Mouse (Mus musculus) neural tube, embryonic 14.5 days (tissue): ENCODE data around the gene Map4. TPM values are rescaled to one million over a fixed set of nuclear protein-coding genes. Genes with fewer than 3 reads are reported as not detected.
"Not testable (repeated sequence)": the region's sequence is repeated elsewhere in the genome, so short reads cannot be mapped to it uniquely, and the experiment has no call there.

Experiments
- ATAC-seq: fragments of 200-750 bp; cut with Nextera tagmentation; 2 replicates; pipeline ENCODE4 v1.8.0; 2017; ENCODE audit warnings: low read depth, mild to moderate bottlenecking, moderate TSS enrichment, moderate library complexity
- H3K27ac ChIP-seq: fragments of 300-500 bp; sonication (generic); 2 replicates; pipeline ENCODE4 v1.5.1; 2014; ENCODE audit warnings: low read depth, mild to moderate bottlenecking, control low read depth, low read length, moderate library complexity, mixed read lengths
- H3K27me3 ChIP-seq: fragments of 300-500 bp; sonication (generic); 2 replicates; pipeline ENCODE4 v1.6.1; 2014; ENCODE audit warnings: low read length; ENCODE audit not compliant: control insufficient read depth, insufficient read depth
- H3K36me3 ChIP-seq: fragments of 300-500 bp; sonication (generic); 2 replicates; pipeline ENCODE4 v1.6.1; 2014; ENCODE audit warnings: low read length, mixed read lengths; ENCODE audit not compliant: control insufficient read depth, insufficient read depth
- H3K4me1 ChIP-seq: fragments of 300-500 bp; sonication (generic); 2 replicates; pipeline ENCODE4 v1.6.1; 2014; ENCODE audit warnings: low read length; ENCODE audit not compliant: control insufficient read depth, insufficient read depth
- H3K4me2 ChIP-seq: fragments of 300-500 bp; sonication (generic); 2 replicates; pipeline ENCODE4 v1.6.1; 2014; ENCODE audit warnings: mild to moderate bottlenecking, low read depth, low read length, control low read depth
- H3K4me3 ChIP-seq: fragments of 300-500 bp; sonication (generic); 2 replicates; pipeline ENCODE4 v1.5.1; 2014; ENCODE audit warnings: low read depth, low read length, control low read depth, mixed read lengths
- H3K9ac ChIP-seq: fragments of 300-500 bp; sonication (generic); replicated peaks from 2 replicates; pipeline ENCODE4 v1.6.1; 2014; ENCODE audit warnings: low read depth, mild to moderate bottlenecking, control low read depth, low read length, mixed read lengths
- H3K9me3 ChIP-seq: fragments of 300-500 bp; sonication (generic); 2 replicates; pipeline ENCODE4 v1.6.1; 2016; ENCODE audit warnings: low read length; ENCODE audit not compliant: control insufficient read depth
- WGBS: fragments of 180-500 bp; shearing (Covaris S2); extraction: QIAGEN DNeasy Blood & Tissue Kit; methylation state at CpG from one replicate; pipeline ENCODE4 v1.1.7; 2014; 5-methylcytosine and 5-hydroxymethylcytosine counted together
- polyA plus RNA-seq: library from polyadenylated mRNA; unstranded; fragments of >200 nt; fragmentation: Nextera tagmentation; extraction: Ambion mirVana; gene quantifications from 2 replicates; pipeline ENCODE4 v1.2.1, GENCODE M21; 2014

Gene Map4
- polyA plus RNA-seq, 1 experiment from 2014 or later = 171 TPM

DNA sequence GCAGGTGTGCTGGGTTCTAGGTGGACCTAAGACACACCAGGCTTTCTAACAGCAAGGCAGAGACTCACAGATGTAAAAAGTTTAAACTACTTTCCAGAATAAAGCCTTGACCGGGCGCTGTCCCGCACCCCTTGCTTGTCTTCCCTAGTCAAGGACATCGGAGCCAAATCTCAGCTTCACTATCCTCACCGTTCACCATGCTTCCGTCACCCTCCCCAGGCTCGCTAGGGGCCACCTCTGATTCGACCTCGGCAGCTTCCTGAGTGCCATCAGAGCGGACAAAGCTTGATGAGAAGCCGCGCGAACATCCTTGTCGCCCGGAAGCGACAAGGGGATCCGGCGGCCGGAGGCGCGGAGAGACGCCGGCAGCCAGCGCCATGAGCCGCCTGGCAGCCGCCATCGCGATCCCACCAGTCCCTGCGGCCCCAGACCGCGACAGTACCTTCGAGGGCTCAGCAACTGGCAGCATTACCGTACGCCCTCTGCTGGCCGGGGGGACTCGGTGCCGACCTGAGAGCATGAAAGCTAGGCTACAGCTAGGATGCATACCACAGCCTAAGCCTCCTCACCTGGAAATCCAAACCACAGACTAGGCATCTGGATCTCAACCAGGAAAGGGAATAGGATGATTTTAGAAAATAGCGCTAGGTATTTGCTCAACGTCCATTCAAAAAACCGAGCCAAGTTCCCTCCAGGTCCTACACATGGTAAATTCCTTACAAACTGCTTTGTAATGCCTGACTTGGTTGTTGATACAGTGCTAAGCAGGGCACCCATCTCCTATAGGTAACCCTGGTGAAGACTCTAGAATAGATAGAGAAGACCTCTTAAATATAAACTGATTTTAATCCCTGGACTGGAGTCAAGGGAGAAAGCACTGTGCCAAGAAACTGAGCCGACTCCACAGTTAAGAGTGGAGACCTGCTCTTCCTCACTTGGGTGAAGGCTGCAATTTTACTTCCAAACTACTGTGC lies 169.7 kb downstream of the Map4 start:
- H3K4me3 ChIP-seq = peak overlapping the region; percentile 88
- 3% methylated on average over 41 of the region's 41 CpGs for WGBS
- H3K27me3 ChIP-seq = no peaks in the 10 kb centered on the region
- peak overlapping the region; percentile 83 for H3K4me2 ChIP-seq
- peak overlapping the region; percentile 70 for H3K9ac ChIP-seq
- H3K4me1 ChIP-seq = 0 out of 2 replicates have a peak, but pooled peaks cover 4% of the 10 kb centered on the region
- no peaks in the 10 kb centered on the region for H3K9me3 ChIP-seq
- H3K27ac ChIP-seq = 0 out of 2 replicates have a peak overlapping the region, but pooled peaks have one; percentile 16
- ATAC-seq = peak; percentile 97
- H3K36me3 ChIP-seq = peaks cover 57% of the 10 kb centered on the region

DNA sequence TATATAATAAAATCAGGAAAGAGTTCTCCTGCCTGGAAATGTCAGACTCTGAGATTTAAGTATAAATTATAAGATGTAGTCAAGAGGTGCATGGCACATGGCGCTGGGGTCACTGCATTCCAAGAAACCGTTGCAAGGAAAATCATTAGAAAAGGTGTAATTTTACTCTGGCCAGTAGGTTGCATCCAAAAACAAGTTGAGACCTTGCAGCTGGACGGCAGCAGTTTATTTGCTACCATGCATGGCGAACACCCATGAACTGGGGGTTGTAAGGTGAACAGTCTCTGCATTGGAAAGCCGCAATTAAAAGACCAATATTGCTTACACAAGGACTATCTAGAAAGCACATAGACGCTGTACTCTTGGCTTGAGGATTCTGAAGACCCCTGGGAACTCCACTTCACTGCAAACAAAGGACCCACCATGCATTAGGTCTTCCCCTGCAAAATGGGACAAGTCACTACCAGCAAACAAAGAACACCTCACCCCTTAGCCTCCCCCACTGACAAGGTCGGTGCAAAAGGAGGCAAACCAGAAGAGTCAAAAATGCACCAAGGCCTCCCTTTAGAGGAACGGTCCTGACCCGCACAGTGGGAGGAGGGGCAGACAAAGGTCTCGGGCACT lies 185.2 kb downstream of the Map4 start:
- no peaks in the 10 kb centered on the region for H3K9me3 ChIP-seq
- H3K9ac ChIP-seq = peak overlapping the region; percentile 96
- peak overlapping the region; percentile 71 for H3K4me2 ChIP-seq
- no peaks in the 10 kb centered on the region for H3K27me3 ChIP-seq
- peaks cover 21% of the 10 kb centered on the region for H3K36me3 ChIP-seq
- peak overlapping the region; percentile 93 for H3K27ac ChIP-seq
- H3K4me3 ChIP-seq = peak overlapping the region; percentile 88
- H3K4me1 ChIP-seq = peaks cover 16% of the 10 kb centered on the region; the same call in 1 of the 2 replicates
- no peak for ATAC-seq
- 8% methylated on average over 10 of the region's 10 CpGs for WGBS

- no peaks in the 10 kb centered on the region for H3K9me3 ChIP-seq
- peak; percentile 97 for ATAC-seq
These were observed 185.9 kb downstream of the Map4 start, which contains the start of gene Smarcc1 for GRCm38 (mm10) chr9:110116977-110117778. Gene Smarcc1, plus strand, starts transcription at chr9:110117708.

GRCm38 (mm10) chr9:110117779-110118139 lies 186.5 kb downstream of the Map4 start, which contains the start of gene Dhx30:
Gene Dhx30, minus strand, starts transcription at chr9:110117830.
- Histone ChIP-seq H3K9ac (peak within 1 kb of the TSS; percentile 96), H3K4me3 (peak within 1 kb of the TSS; percentile 88), H3K4me1 (peaks cover 16% of the 10 kb centered on the region; the same call in 1 of the 2 replicates), H3K27ac (peak within 1 kb of the TSS; percentile 93), H3K27me3 (no peaks in the 10 kb centered on the region), H3K4me2 (peak within 1 kb of the TSS; percentile 71), H3K36me3 (peaks cover 10% of the 10 kb centered on the region; the same call in 1 of the 2 replicates), H3K9me3 (no peaks in the 10 kb centered on the region)
- peak; percentile 36 for ATAC-seq
- under 1% methylated on average over 17 of the region's 17 CpGs for WGBS

More at GRCm38 (mm10) chr9:110116977-110117778, 185.9 kb downstream of the Map4 start, which contains the start of gene Smarcc1:
- WGBS = under 1% methylated on average over 73 of the region's 79 CpGs
- H3K36me3 ChIP-seq = peaks cover 16% of the 10 kb centered on the region
- no peaks in the 10 kb centered on the region for H3K27me3 ChIP-seq
- peaks cover 16% of the 10 kb centered on the region; the same call in 1 of the 2 replicates for H3K4me1 ChIP-seq
- peak within 1 kb of the TSS; percentile 71 for H3K4me2 ChIP-seq
- peak within 1 kb of the TSS; percentile 88 for H3K4me3 ChIP-seq
- peak within 1 kb of the TSS; percentile 93 for H3K27ac ChIP-seq
- peak within 1 kb of the TSS; percentile 96 for H3K9ac ChIP-seq

DNA sequence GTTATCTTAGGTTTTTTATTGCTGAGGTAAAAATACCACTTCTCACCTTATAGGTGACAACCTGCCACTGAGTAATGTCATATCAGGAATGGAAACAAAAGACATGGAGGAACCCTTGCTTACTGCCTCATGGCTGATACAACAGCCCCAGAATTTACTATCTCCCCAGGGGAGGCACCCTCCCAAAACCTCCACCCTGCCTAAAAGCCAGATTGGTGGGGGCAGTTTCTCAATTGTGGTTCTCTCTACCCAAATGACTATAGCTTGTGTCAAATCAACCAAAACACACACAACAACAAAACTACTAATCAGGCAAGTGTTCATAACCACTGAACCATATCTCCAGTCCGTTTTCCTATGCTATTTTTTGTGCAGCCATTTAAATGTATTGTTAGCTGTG lies 187.0 kb downstream of the Map4 start:
- H3K36me3 ChIP-seq = peaks cover 5% of the 10 kb centered on the region; the same call in 1 of the 2 replicates
- no peaks in the 10 kb centered on the region for H3K9me3 ChIP-seq
- WGBS = 36% methylated on average over 1 of the region's 1 CpGs
- peak overlapping the region; percentile 88 for H3K4me3 ChIP-seq
- no peak for ATAC-seq
- peak overlapping the region; percentile 93; the same call in 1 of the 2 replicates for H3K27ac ChIP-seq
- no peaks in the 10 kb centered on the region for H3K27me3 ChIP-seq
- peak overlapping the region; percentile 69 for H3K4me2 ChIP-seq
- peaks cover 16% of the 10 kb centered on the region; the same call in 1 of the 2 replicates for H3K4me1 ChIP-seq
- H3K9ac ChIP-seq = peak overlapping the region; percentile 96

DNA sequence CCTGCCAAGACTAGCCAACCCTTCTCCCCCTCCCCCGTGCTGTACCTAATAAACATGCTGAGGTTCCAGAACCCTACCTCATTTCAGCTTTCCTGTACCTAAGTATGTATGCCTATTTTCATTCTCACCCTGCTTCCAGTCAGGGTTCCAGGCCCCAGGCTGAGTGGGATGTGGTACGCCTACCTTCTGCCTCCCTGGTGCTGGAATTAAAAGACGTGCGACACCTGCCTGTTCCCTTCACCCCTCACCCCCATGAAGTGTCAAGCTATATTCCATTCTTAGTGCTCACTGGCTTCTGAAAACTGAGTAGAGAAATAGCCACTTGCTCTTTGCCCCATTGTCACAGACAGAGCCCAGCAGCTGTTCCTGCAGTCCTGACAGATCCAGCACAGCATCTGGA lies 190.2 kb downstream of the Map4 start:
- Histone ChIP-seq H3K4me1 (peaks cover 7% of the 10 kb centered on the region; the same call in 1 of the 2 replicates), H3K9ac (no peak overlapping the region), H3K36me3 (no peaks in the 10 kb centered on the region), H3K4me3 (no peak overlapping the region), H3K4me2 (no peak overlapping the region), H3K27ac (no peak overlapping the region), H3K9me3 (no peaks in the 10 kb centered on the region), H3K27me3 (no peaks in the 10 kb centered on the region)
- no peak for ATAC-seq
- 84% methylated on average over 4 of the region's 4 CpGs for WGBS

DNA sequence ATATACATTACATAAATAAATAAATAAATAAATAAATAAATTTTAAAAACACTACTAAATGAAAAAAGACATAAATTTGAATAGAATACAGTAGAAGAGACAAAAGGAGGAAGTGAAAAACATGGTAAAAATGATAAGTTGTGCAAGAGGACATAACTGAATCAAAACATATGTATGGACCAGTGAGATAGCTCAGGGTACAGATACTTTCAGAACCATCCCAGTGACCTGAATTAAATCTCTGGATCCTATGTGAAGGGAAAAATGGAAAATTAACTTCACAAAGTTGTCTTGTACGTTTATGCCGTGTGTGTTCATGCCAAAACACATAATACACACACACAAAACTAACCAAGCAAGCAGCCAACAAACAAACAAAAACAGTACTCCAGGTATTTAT lies 192.1 kb downstream of the Map4 start:
- Histone ChIP-seq H3K4me1 (peaks cover 5% of the 10 kb centered on the region; the same call in 1 of the 2 replicates), H3K36me3 (no peaks in the 10 kb centered on the region), H3K4me2 (no peak overlapping the region), H3K9ac (no peak overlapping the region), H3K27ac (no peak overlapping the region), H3K4me3 (no peak overlapping the region), H3K9me3 (no peaks in the 10 kb centered on the region), H3K27me3 (no peaks in the 10 kb centered on the region)
- WGBS = 83% methylated on average over 2 of the region's 2 CpGs
- no peak for ATAC-seq

DNA sequence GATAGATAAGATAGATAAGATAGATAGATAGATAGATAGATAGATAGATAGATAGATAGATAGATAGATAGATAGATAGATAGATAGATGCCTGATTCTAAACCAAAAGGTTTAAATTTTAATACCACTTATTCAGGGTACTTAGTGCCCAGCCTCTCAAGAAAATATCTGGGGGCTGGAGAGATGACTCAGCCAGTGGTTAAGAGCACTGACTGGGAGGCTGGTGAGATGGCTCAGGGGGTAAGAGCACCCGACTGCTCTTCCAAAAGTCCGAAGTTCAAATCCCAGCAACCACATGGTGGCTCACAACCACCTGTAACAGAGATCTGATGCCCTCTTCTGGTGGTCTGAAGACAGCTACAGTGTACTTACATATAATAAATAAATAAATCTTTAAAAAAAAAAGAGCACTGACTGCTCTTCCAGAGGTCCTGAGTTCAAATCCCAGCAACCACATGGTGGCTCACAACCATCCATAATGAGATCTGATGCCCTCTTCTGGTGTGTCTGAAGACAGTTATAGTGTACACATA lies 192.8 kb downstream of the Map4 start:
- not testable (repeated sequence) for H3K4me3 ChIP-seq, H3K27me3 ChIP-seq, H3K4me2 ChIP-seq, H3K36me3 ChIP-seq, H3K27ac ChIP-seq, H3K9ac ChIP-seq, H3K4me1 ChIP-seq, ATAC-seq, H3K9me3 ChIP-seq
- 65% methylated on average over 2 of the region's 2 CpGs for WGBS
